Mouse (Mus musculus) urinary bladder, postnatal 25 days (tissue): Measurements from ENCODE around the gene 4921517D22Rik.
"Not testable (repeated sequence)": the region's sequence is repeated elsewhere in the genome, so short reads cannot be mapped to it uniquely, and the experiment has no call there.

Experiments
- DNase-seq: peaks from one replicate; pipeline ENCODE4 v3.0.0; 2022; ENCODE audit warnings: low spot score

The 4921517D22Rik gene

GRCm38 (mm10) chr13:59694008-59694407 lies at the start of gene 4921517D22Rik:
Gene 4921517D22Rik (minus strand): TSS chr13:59694108.
- no peak for DNase-seq

- DNase-seq: no peak
Observed at GRCm38 (mm10) chr13:59741697-59742096, 47.8 kb upstream of the 4921517D22Rik start.

- no peak for DNase-seq
Observed at GRCm38 (mm10) chr13:59741096-59741495, 47.2 kb upstream of the 4921517D22Rik start.

GRCm38 (mm10) chr13:59739397-59739796 lies 45.5 kb upstream of the 4921517D22Rik start:
- DNase-seq: no peak

GRCm38 (mm10) chr13:59738455-59738854 lies 44.5 kb upstream of the 4921517D22Rik start:
- DNase-seq: no peak

- no peak for DNase-seq
Observed at GRCm38 (mm10) chr13:59735190-59735589, 41.3 kb upstream of the 4921517D22Rik start.

- not testable (repeated sequence) for DNase-seq
Observed at GRCm38 (mm10) chr13:59734347-59734746, 40.4 kb upstream of the 4921517D22Rik start.

- no peak for DNase-seq
Observed at GRCm38 (mm10) chr13:59733936-59734335, 40.0 kb upstream of the 4921517D22Rik start.

- no peak for DNase-seq
Observed at GRCm38 (mm10) chr13:59731652-59732051, 37.7 kb upstream of the 4921517D22Rik start, which contains the start of gene Spata31d1d. Gene Spata31d1d (minus strand): TSS chr13:59731752.

- peak; percentile 77 for DNase-seq
Observed at GRCm38 (mm10) chr13:59728378-59729093, 34.6 kb upstream of the 4921517D22Rik start.

GRCm38 (mm10) chr13:59726139-59726867 lies 32.4 kb upstream of the 4921517D22Rik start:
- no peak for DNase-seq

GRCm38 (mm10) chr13:59722089-59722488 lies 28.2 kb upstream of the 4921517D22Rik start:
- DNase-seq: not testable (repeated sequence)

- DNase-seq: no peak
Observed at GRCm38 (mm10) chr13:59719475-59719874, 25.6 kb upstream of the 4921517D22Rik start.

GRCm38 (mm10) chr13:59718857-59719440 lies 25.0 kb upstream of the 4921517D22Rik start:
- DNase-seq: not testable (repeated sequence)

GRCm38 (mm10) chr13:59713710-59714109 lies 19.8 kb upstream of the 4921517D22Rik start:
- no peak for DNase-seq

- DNase-seq: not testable (repeated sequence)
Observed at GRCm38 (mm10) chr13:59711984-59712383, 18.1 kb upstream of the 4921517D22Rik start, which contains the start of gene Spata31d1b. Gene Spata31d1b (plus strand): TSS chr13:59712284.

- DNase-seq: no peak
Observed at GRCm38 (mm10) chr13:59710230-59710629, 16.3 kb upstream of the 4921517D22Rik start, which contains the start of gene Spata31d1a. Gene Spata31d1a (minus strand): TSS chr13:59710330.

GRCm38 (mm10) chr13:59704562-59704961 lies 10.7 kb upstream of the 4921517D22Rik start:
- no peak for DNase-seq

- no peak for DNase-seq
Observed at GRCm38 (mm10) chr13:59703514-59703913, 9.6 kb upstream of the 4921517D22Rik start.

- not testable (repeated sequence) for DNase-seq
Observed at GRCm38 (mm10) chr13:59700137-59700536, 6.2 kb upstream of the 4921517D22Rik start.

GRCm38 (mm10) chr13:59699131-59699530 lies 5.2 kb upstream of the 4921517D22Rik start:
- no peak for DNase-seq

GRCm38 (mm10) chr13:59695781-59696180 lies 1.9 kb upstream of the 4921517D22Rik start:
- no peak for DNase-seq
